Mouse (Mus musculus) layer of hippocampus, adult 18-20 months (tissue): ENCODE results near the gene Rap1b. TPM values are rescaled to one million over a fixed set of nuclear protein-coding genes. Genes with fewer than 3 reads are reported as not detected.

Experiments
- DNase-seq, 2 experiments: peaks; one replicate each; pipeline ENCODE4 v3.0.0; 2022; ENCODE audit warnings: low spot score in 2 of 2
- total RNA-seq, 2 experiments: library from RNA; stranded (reverse); gene quantifications; 2 replicates each; pipeline ENCODE4 v1.2.3; 2021

Rap1b gene
- total RNA-seq, 2 experiments from 2014 or later = 55.5 to 59.5 TPM

- no peak for DNase-seq
These were observed 14.0 kb upstream of the Rap1b start for GRCm38 (mm10) chr10:117859800-117860199.

GRCm38 (mm10) chr10:117858241-117858640 lies 12.4 kb upstream of the Rap1b start:
- no peak for DNase-seq

GRCm38 (mm10) chr10:117856001-117856720 lies 10.3 kb upstream of the Rap1b start:
- no peak for DNase-seq

- no peak for DNase-seq
These were observed 6.9 kb upstream of the Rap1b start for GRCm38 (mm10) chr10:117852648-117853192.

- DNase-seq = no peak
These were observed 3.1 kb upstream of the Rap1b start for GRCm38 (mm10) chr10:117848981-117849380.

GRCm38 (mm10) chr10:117846796-117847195 lies 961 bp upstream of the Rap1b start:
- DNase-seq = no peak

GRCm38 (mm10) chr10:117846260-117846632 lies 411 bp upstream of the Rap1b start:
- DNase-seq = no peak

GRCm38 (mm10) chr10:117844782-117845596 lies 846 bp downstream of the Rap1b start:
- peak; percentile 22 to 33 for DNase-seq

- DNase-seq = no peak
These were observed 1.6 kb downstream of the Rap1b start for GRCm38 (mm10) chr10:117844279-117844678.

- DNase-seq = no peak
These were observed 2.1 kb downstream of the Rap1b start for GRCm38 (mm10) chr10:117843690-117844089.

GRCm38 (mm10) chr10:117841765-117842164 lies 4.1 kb downstream of the Rap1b start:
- DNase-seq = no peak

GRCm38 (mm10) chr10:117840431-117840995 lies 5.3 kb downstream of the Rap1b start:
- no peak for DNase-seq

GRCm38 (mm10) chr10:117839737-117840136 lies 6.1 kb downstream of the Rap1b start:
- no peak for DNase-seq

GRCm38 (mm10) chr10:117838924-117839323 lies 6.9 kb downstream of the Rap1b start:
- DNase-seq = no peak

GRCm38 (mm10) chr10:117836354-117836753 lies 9.5 kb downstream of the Rap1b start:
- no peak for DNase-seq

GRCm38 (mm10) chr10:117835453-117835852 lies 10.4 kb downstream of the Rap1b start:
- DNase-seq = no peak

GRCm38 (mm10) chr10:117830797-117831196 lies 15.0 kb downstream of the Rap1b start:
- no peak for DNase-seq

- DNase-seq = no peak
These were observed 16.2 kb downstream of the Rap1b start for GRCm38 (mm10) chr10:117829472-117830155.

- no peak for DNase-seq
These were observed 16.8 kb downstream of the Rap1b start for GRCm38 (mm10) chr10:117829022-117829421.

GRCm38 (mm10) chr10:117828536-117828935 lies 17.3 kb downstream of the Rap1b start:
- DNase-seq = no peak

GRCm38 (mm10) chr10:117824647-117825046 lies 21.2 kb downstream of the Rap1b start:
- no peak for DNase-seq
